Mouse (Mus musculus): ENCODE results near the gene Dctn1. TPM values are rescaled to one million over a fixed set of nuclear protein-coding genes. Genes with fewer than 3 reads are reported as not detected.

Gene Dctn1
- total and polyA plus RNA-seq, 2 experiments from 2014 or later = 126 to 152 TPM

GRCm38 (mm10) chr6:83211526-83211925 lies 45.8 kb downstream of the Dctn1 start:
- WGBS = 27% methylated on average over 5 of the region's 5 CpGs
- no peak for ATAC-seq

DNA sequence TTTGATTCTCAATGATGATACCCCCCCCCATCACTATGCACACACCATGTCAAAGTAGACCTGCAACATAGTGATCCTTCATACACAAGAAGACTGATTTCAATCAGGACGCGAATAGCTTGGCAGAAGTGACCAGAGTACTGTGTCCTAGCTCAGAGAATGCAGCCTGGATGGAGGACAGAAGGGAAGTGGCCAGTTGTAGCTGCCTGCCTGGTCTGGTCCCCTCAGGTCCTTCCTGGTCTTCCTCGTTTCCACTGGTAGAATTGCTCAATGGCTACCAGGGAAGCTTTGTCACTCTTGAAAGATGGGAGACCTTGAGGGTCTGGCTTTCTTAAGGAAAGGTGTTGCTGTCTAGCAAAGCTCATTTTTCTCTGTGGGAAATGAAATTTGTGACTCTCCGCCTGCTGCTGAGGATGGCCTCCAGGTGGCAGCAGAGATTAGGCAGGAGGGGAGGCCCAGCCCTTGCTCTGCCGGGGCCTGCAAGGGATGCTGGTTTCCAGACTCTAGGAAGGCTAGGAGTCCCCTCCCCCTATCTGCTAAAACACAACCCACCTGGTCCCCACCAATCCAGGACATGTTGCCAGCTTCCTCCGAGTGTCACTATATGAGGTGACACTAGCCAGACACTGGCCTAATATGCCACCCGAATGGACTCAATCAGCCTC lies 49.4 kb downstream of the Dctn1 start:
- Histone ChIP-seq H3K36me3 (ENCODE audit: insufficient read depth) (no peaks in the 10 kb centered on the region), H3K4me2 (ENCODE audit: low read depth) (no peak overlapping the region), H3K4me3 (ENCODE audit: low read depth, low read length) (no peak overlapping the region), H3K4me1 (ENCODE audit: insufficient read depth) (no peaks in the 10 kb centered on the region), H3K27me3 (ENCODE audit: insufficient read depth, low read length) (no peaks in the 10 kb centered on the region), H3K27ac (ENCODE audit: low read depth, low read length) (no peak overlapping the region), H3K9ac (no peak overlapping the region), H3K9me3 (ENCODE audit: low read length) (no peaks in the 10 kb centered on the region)
- ATAC-seq = peak; percentile 97
- 17% methylated on average over 7 of the region's 7 CpGs for WGBS
- DNase-seq = peak; percentile 89
- TF ChIP-seq CTCF (IDR thresholded peaks at IDR 0.05; ENCODE audit: low read depth) = peak; percentile 96

More at GRCm38 (mm10) chr6:83211526-83211925, 45.8 kb downstream of the Dctn1 start:
- no peak for TF ChIP-seq CTCF (IDR thresholded peaks at IDR 0.05; ENCODE audit: low read depth)
- Histone ChIP-seq H3K27ac (ENCODE audit: low read depth, low read length) (no peak overlapping the region), H3K9ac (no peak overlapping the region), H3K9me3 (ENCODE audit: low read length) (no peaks in the 10 kb centered on the region), H3K4me2 (ENCODE audit: low read depth) (no peak overlapping the region), H3K27me3 (ENCODE audit: insufficient read depth, low read length) (no peaks in the 10 kb centered on the region), H3K4me1 (ENCODE audit: insufficient read depth) (no peaks in the 10 kb centered on the region), H3K36me3 (ENCODE audit: insufficient read depth) (no peaks in the 10 kb centered on the region), H3K4me3 (ENCODE audit: low read depth, low read length) (no peak overlapping the region)
- DNase-seq = no peak

GRCm38 (mm10) chr6:83219814-83220213 lies 54.1 kb downstream of the Dctn1 start, which contains the start of gene Slc4a5:
Gene Slc4a5, plus strand, starts transcription at chr6:83219828.
- TF ChIP-seq CTCF (IDR thresholded peaks at IDR 0.05; ENCODE audit: low read depth) = no peak
- H3K4me1 ChIP-seq (ENCODE audit: insufficient read depth) = no peaks in the 10 kb centered on the region
- no peaks in the 10 kb centered on the region for H3K36me3 ChIP-seq (ENCODE audit: insufficient read depth)
- 83% methylated on average over 3 of the region's 3 CpGs for WGBS
- DNase-seq = no peak
- no peaks in the 10 kb centered on the region for H3K9me3 ChIP-seq (ENCODE audit: low read length)
- no peak within 1 kb of the TSS for H3K9ac ChIP-seq
- H3K27me3 ChIP-seq (ENCODE audit: insufficient read depth, low read length) = no peaks in the 10 kb centered on the region
- no peak for ATAC-seq
- no peak within 1 kb of the TSS for H3K27ac ChIP-seq (ENCODE audit: low read depth, low read length)
- H3K4me3 ChIP-seq (ENCODE audit: low read depth, low read length) = no peak within 1 kb of the TSS
- no peak within 1 kb of the TSS for H3K4me2 ChIP-seq (ENCODE audit: low read depth)

DNA sequence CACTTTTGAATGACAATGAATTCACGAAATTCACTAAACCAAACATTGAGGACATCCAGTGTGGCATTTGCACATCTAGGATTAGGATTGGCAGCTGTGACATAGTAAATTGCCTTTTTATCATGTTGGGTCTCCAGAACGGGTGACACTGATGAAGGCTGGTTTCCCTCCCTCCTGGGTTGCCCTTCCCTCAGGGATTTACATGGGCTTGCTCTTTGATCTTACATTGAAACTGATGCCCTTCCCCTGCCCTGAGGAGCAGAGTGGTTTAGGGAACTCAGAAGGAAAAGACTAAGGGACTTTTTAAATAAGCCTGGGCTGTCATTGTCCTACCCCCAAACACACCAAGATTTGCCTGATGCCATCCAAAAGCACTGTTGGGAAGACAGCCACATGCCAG lies 65.8 kb downstream of the Dctn1 start:
- ATAC-seq (no peak), DNase-seq (no peak)
- no peak overlapping the region for H3K27ac ChIP-seq (ENCODE audit: low read depth, low read length)
- no peaks in the 10 kb centered on the region for H3K9me3 ChIP-seq (ENCODE audit: low read length)
- no peaks in the 10 kb centered on the region for H3K4me1 ChIP-seq (ENCODE audit: insufficient read depth)
- 46% methylated on average over 2 of the region's 2 CpGs for WGBS
- no peak overlapping the region for H3K4me2 ChIP-seq (ENCODE audit: low read depth)
- H3K9ac ChIP-seq = no peak overlapping the region
- no peak overlapping the region for H3K4me3 ChIP-seq (ENCODE audit: low read depth, low read length)
- no peaks in the 10 kb centered on the region for H3K27me3 ChIP-seq (ENCODE audit: insufficient read depth, low read length)
- no peak for TF ChIP-seq CTCF (IDR thresholded peaks at IDR 0.05; ENCODE audit: low read depth)
- no peaks in the 10 kb centered on the region for H3K36me3 ChIP-seq (ENCODE audit: insufficient read depth)

GRCm38 (mm10) chr6:83233306-83233705 lies 67.6 kb downstream of the Dctn1 start:
- no peak for ATAC-seq
- no peaks in the 10 kb centered on the region for H3K9me3 ChIP-seq (ENCODE audit: low read length)
- no peak overlapping the region for H3K27ac ChIP-seq (ENCODE audit: low read depth, low read length)
- no peaks in the 10 kb centered on the region for H3K4me1 ChIP-seq (ENCODE audit: insufficient read depth)
- H3K27me3 ChIP-seq (ENCODE audit: insufficient read depth, low read length) = no peaks in the 10 kb centered on the region; the same call in 1 of the 2 replicates
- DNase-seq = no peak
- WGBS = 68% methylated on average over 4 of the region's 4 CpGs
- no peak overlapping the region for H3K4me2 ChIP-seq (ENCODE audit: low read depth)
- H3K36me3 ChIP-seq (ENCODE audit: insufficient read depth) = no peaks in the 10 kb centered on the region
- no peak overlapping the region for H3K9ac ChIP-seq
- H3K4me3 ChIP-seq (ENCODE audit: low read depth, low read length) = no peak overlapping the region
- no peak for TF ChIP-seq CTCF (IDR thresholded peaks at IDR 0.05; ENCODE audit: low read depth)

DNA sequence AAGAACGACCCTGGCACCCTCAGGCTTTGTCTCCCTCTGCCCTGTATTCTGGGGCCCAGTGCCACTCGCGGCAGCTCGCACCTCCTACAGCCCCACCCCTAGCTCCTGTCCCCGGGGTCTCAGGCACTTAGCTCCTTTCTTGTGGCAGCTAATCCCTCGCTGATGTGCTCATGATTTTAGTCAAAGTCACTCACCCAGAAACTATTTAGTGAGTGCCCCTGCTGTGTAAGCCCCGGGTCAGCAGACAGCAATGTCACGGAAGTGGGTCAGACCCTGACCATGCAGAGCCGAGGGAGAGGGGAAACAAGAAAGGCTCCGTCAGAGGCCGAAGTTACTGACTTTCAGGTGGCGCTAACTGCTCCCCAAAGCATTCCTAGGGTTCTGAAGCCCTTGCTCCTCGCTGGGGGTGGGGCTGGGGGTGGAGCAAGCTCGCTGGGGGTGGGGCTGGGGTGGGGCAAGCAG lies 68.6 kb downstream of the Dctn1 start:
- DNase-seq (no peak), ATAC-seq (0 out of 2 replicates have a peak, but pooled peaks have one; percentile 20)
- Histone ChIP-seq H3K36me3 (ENCODE audit: insufficient read depth) (no peaks in the 10 kb centered on the region), H3K4me3 (ENCODE audit: low read depth, low read length) (no peak overlapping the region), H3K9ac (no peak overlapping the region), H3K4me1 (ENCODE audit: insufficient read depth) (no peaks in the 10 kb centered on the region), H3K4me2 (ENCODE audit: low read depth) (no peak overlapping the region), H3K9me3 (ENCODE audit: low read length) (no peaks in the 10 kb centered on the region), H3K27me3 (ENCODE audit: insufficient read depth, low read length) (no peaks in the 10 kb centered on the region; the same call in 1 of the 2 replicates), H3K27ac (ENCODE audit: low read depth, low read length) (no peak overlapping the region)
- no peak for TF ChIP-seq CTCF (IDR thresholded peaks at IDR 0.05; ENCODE audit: low read depth)
- 1% methylated on average over 14 of the region's 14 CpGs for WGBS

DNA sequence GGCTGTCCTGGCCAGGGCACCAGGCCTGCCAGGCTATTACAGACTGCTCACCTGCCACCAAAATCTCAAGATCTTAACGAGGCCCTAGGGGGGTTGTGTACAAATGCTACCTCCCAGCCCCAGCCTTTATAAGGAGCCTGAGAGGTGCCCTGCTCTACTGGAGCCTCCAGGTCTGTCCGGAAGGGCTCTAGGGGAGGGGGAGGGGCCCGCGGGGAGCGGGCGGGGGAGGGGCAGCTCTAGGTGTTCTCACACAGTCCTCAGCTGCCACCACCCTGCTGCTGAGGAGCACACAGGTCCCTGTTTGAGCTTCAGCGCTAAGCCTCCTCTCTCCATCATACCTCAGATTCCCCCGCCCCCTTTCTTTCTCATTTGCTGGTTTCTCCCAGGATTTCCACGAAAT lies 71.4 kb downstream of the Dctn1 start:
- Histone ChIP-seq H3K27ac (ENCODE audit: low read depth, low read length) (no peak overlapping the region), H3K4me1 (ENCODE audit: insufficient read depth) (no peaks in the 10 kb centered on the region), H3K27me3 (ENCODE audit: insufficient read depth, low read length) (no peaks in the 10 kb centered on the region; the same call in 1 of the 2 replicates), H3K9me3 (ENCODE audit: low read length) (no peaks in the 10 kb centered on the region), H3K4me3 (ENCODE audit: low read depth, low read length) (peak overlapping the region; percentile 9; the same call in 1 of the 2 replicates), H3K4me2 (ENCODE audit: low read depth) (0 out of 2 replicates have a peak overlapping the region, but pooled peaks have one; percentile 15), H3K36me3 (ENCODE audit: insufficient read depth) (no peaks in the 10 kb centered on the region), H3K9ac (0 out of 2 replicates have a peak overlapping the region, but pooled peaks have one; percentile 18)
- 3% methylated on average over 9 of the region's 9 CpGs for WGBS
- DNase-seq (no peak), ATAC-seq (no peak)
- TF ChIP-seq CTCF (IDR thresholded peaks at IDR 0.05; ENCODE audit: low read depth) = no peak
